Mouse (Mus musculus): ENCODE results near the gene Zc3h4.

GRCm38 (mm10) chr7:16477628-16478027, 76.9 kb downstream of the Zc3h4 start, which contains the start of gene Npas1:
- TF ChIP-seq USF1 (IDR thresholded peaks at IDR 0.05; ENCODE audit: low read depth) (no peak), POLR2A (IDR thresholded peaks at IDR 0.05; ENCODE audit: insufficient read length, low read depth) (no peak), E2F4 (IDR thresholded peaks at IDR 0.05; ENCODE audit: insufficient read depth) (no peak), MYOD1 (IDR thresholded peaks at IDR 0.05; ENCODE audit: control insufficient read depth in 1 of 3, insufficient read length in 2 of 3, low read depth in 2 of 3) (no peak)
